Mouse (Mus musculus): ENCODE data around the gene Tctex1d2. TPM values are rescaled to one million over a fixed set of nuclear protein-coding genes. Genes with fewer than 3 reads are reported as not detected.

The Tctex1d2 gene
- total and polyA plus RNA-seq, 3 experiments = 13.0 to 239 (median 23.7) TPM

DNA sequence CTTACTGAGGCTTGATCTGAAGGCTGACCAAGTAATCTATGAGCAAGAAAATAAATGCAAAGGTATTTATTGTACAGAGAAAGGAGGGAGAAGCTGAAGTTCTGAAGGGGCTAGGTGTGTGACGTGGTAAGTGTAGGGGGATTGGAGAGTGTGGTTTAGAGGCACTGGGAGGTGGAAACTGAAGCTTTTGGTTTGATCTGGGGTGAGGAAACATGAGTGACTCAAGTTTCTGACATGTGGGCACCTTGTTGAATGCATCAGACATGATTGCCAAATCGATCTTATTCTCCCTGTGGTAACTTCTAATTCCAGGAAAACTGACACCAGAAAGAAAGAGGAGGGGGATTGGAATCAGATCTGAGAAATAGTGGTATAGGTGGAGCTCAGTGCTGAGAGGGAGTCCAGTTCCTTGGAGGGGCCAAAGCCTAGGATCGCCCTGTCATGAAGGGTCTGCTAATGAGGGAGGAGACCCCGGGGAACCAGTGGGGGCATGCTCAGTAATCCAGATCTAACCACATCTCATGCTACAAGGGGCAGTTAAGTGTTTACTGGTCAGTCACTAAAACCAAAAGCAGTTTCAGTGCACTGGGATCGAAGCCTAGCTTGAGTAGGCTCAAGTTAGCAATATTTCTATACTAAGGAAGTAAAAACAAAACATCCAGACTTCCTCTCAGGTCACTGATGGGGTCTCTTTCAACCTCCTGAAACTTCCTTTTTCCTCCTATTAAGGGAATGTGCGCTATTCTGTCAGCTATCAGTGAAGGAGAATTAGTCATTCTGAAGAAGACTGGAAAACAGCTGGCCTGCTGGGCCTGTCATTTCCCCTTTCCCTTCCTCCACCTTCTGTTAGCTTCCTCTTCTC lies 23.6 kb upstream of the Tctex1d2 start:
- peaks cover 0 to 7% of the 10 kb centered on the region in 2 experiments; a peak in 2 of 4 replicates for H3K36me3 ChIP-seq (ENCODE audit: control insufficient read depth in 1 of 2, insufficient read depth in 2 of 2, low read length in 2 of 2)
- no peak overlapping the region for H3K9ac ChIP-seq (ENCODE audit: control insufficient read depth, low read depth, low read length, poor library complexity, severe bottlenecking)
- H3K4me3 ChIP-seq (ENCODE audit: control insufficient read depth in 1 of 2, insufficient read depth in 1 of 2, low read depth in 2 of 2, low read length in 2 of 2) = no peak overlapping the region
- H3K27me3 ChIP-seq (ENCODE audit: control insufficient read depth in 1 of 2, insufficient read depth in 2 of 2, low read length in 2 of 2) = no peaks in the 10 kb centered on the region
- H3K4me1 ChIP-seq (ENCODE audit: control insufficient read depth in 1 of 2, insufficient read depth in 2 of 2, low read length in 2 of 2) = peaks cover 10 to 18% of the 10 kb centered on the region in 2 experiments
- TF ChIP-seq UBTF (IDR thresholded peaks at IDR 0.05; ENCODE audit: borderline replicate concordance, insufficient read depth, low read depth, low read length) (no peak), POLR2A (IDR thresholded peaks at IDR 0.05; ENCODE audit: control insufficient read depth in 1 of 2, insufficient read depth in 1 of 2, low read depth in 1 of 2, low read length in 2 of 2, poor library complexity in 1 of 2) (no peak), ETS1 (IDR thresholded peaks at IDR 0.05; ENCODE audit: low read depth, low read length) (peak; percentile 74), EP300 (IDR thresholded peaks at IDR 0.05; ENCODE audit: low read depth in 1 of 2, low read length in 2 of 2) (peak in 1 of 2 experiments; percentile 44; a peak in 1 of 4 replicates), ZNF384 (IDR thresholded peaks at IDR 0.05; ENCODE audit: low read depth, low read length) (no peak)
- no peaks in the 10 kb centered on the region for H3K9me3 ChIP-seq (replicated peaks; ENCODE audit: insufficient read depth, low read length)
- peak; percentile 57 for DNase-seq (ENCODE audit: low read depth, low spot score)
- H3K27ac ChIP-seq (ENCODE audit: control insufficient read depth, low read depth, low read length) = no peak overlapping the region
- no peaks in the 10 kb centered on the region for H3K79me2 ChIP-seq (ENCODE audit: control insufficient read depth, insufficient read depth, low read length, poor library complexity)

DNA sequence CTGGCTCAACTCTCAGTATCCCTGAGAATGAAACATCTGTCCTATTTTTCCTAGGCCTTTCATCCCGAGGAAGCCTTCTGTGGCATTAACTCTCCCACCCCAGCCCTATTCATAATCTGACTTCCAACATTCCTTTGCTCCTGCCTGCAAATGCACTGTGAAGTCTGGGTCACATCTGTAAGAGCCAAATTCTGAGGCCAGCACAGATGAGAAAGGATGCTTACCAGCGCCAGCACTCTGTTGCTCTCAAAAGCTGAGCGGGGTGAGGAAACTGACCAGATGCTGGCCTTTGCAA lies 23.0 kb upstream of the Tctex1d2 start:
- peaks cover 0 to 7% of the 10 kb centered on the region in 2 experiments; a peak in 2 of 4 replicates for H3K36me3 ChIP-seq (ENCODE audit: control insufficient read depth in 1 of 2, insufficient read depth in 2 of 2, low read length in 2 of 2)
- DNase-seq (ENCODE audit: low read depth, low spot score) = no peak
- H3K4me3 ChIP-seq (ENCODE audit: control insufficient read depth in 1 of 2, insufficient read depth in 1 of 2, low read depth in 2 of 2, low read length in 2 of 2) = no peak overlapping the region
- no peaks in the 10 kb centered on the region for H3K79me2 ChIP-seq (ENCODE audit: control insufficient read depth, insufficient read depth, low read length, poor library complexity)
- H3K9me3 ChIP-seq (replicated peaks; ENCODE audit: insufficient read depth, low read length) = no peaks in the 10 kb centered on the region
- H3K9ac ChIP-seq (ENCODE audit: control insufficient read depth, low read depth, low read length, poor library complexity, severe bottlenecking) = no peak overlapping the region
- no peak overlapping the region for H3K27ac ChIP-seq (ENCODE audit: control insufficient read depth, low read depth, low read length)
- TF ChIP-seq MEF2A (IDR thresholded peaks at IDR 0.05; ENCODE audit: extremely low read depth, insufficient replicate concordance, low read depth, low read length, poor library complexity, severe bottlenecking) (no peak), GATA1 (IDR thresholded peaks at IDR 0.05; ENCODE audit: low read depth, low read length) (no peak), E2F4 (IDR thresholded peaks at IDR 0.05; ENCODE audit: borderline replicate concordance, low read depth, low read length) (no peak)
- no peaks in the 10 kb centered on the region for H3K27me3 ChIP-seq (ENCODE audit: control insufficient read depth in 1 of 2, insufficient read depth in 2 of 2, low read length in 2 of 2)
- peaks cover 10 to 19% of the 10 kb centered on the region in 2 experiments for H3K4me1 ChIP-seq (ENCODE audit: control insufficient read depth in 1 of 2, insufficient read depth in 2 of 2, low read length in 2 of 2)

DNA sequence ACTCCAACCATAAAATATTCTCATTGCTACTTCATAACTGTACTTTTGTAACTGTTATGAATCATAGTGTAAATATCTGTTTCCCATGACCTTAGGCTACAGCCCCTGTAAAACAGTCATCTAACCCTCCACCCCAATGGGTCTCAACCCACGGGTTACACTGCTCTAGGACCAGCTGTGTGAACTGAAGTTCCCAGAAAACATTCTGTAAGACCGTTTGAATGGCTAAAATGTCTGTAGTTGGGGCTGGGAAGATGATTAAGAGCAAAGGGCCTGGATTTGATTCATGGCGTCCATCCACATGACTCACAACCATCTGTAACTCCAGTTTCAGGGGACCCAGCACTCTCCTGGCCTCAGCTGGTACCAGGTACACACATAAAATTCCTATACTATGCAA lies 21.3 kb upstream of the Tctex1d2 start:
- no peaks in the 10 kb centered on the region for H3K9me3 ChIP-seq (replicated peaks; ENCODE audit: insufficient read depth, low read length)
- no peak overlapping the region for H3K4me3 ChIP-seq (ENCODE audit: control insufficient read depth in 1 of 2, insufficient read depth in 1 of 2, low read depth in 2 of 2, low read length in 2 of 2)
- no peaks in the 10 kb centered on the region for H3K27me3 ChIP-seq (ENCODE audit: control insufficient read depth in 1 of 2, insufficient read depth in 2 of 2, low read length in 2 of 2)
- no peak overlapping the region for H3K27ac ChIP-seq (ENCODE audit: control insufficient read depth, low read depth, low read length)
- H3K4me1 ChIP-seq (ENCODE audit: control insufficient read depth in 1 of 2, insufficient read depth in 2 of 2, low read length in 2 of 2) = peaks cover 10 to 21% of the 10 kb centered on the region in 2 experiments
- no peaks in the 10 kb centered on the region for H3K79me2 ChIP-seq (ENCODE audit: control insufficient read depth, insufficient read depth, low read length, poor library complexity)
- no peak overlapping the region for H3K9ac ChIP-seq (ENCODE audit: control insufficient read depth, low read depth, low read length, poor library complexity, severe bottlenecking)
- H3K36me3 ChIP-seq (ENCODE audit: control insufficient read depth in 1 of 2, insufficient read depth in 2 of 2, low read length in 2 of 2) = peaks cover 0 to 7% of the 10 kb centered on the region in 2 experiments; a peak in 2 of 4 replicates
- no peak for DNase-seq (ENCODE audit: low read depth, low spot score)
- TF ChIP-seq MYB (IDR thresholded peaks at IDR 0.05; ENCODE audit: low read depth, low read length) (no peak), TBP (IDR thresholded peaks at IDR 0.05; ENCODE audit: low read depth, low read length) (no peak), JUND (IDR thresholded peaks at IDR 0.05; ENCODE audit: low read depth, low read length) (no peak), TCF12 (IDR thresholded peaks at IDR 0.05; ENCODE audit: low read depth, low read length) (no peak), MAX (IDR thresholded peaks at IDR 0.05; ENCODE audit: low read length) (no peak), ZKSCAN1 (IDR thresholded peaks at IDR 0.05; ENCODE audit: low read depth, low read length) (no peak), MEF2A (IDR thresholded peaks at IDR 0.05; ENCODE audit: extremely low read depth, insufficient replicate concordance, low read depth, low read length, poor library complexity, severe bottlenecking) (no peak), USF2 (IDR thresholded peaks at IDR 0.05; ENCODE audit: borderline replicate concordance in 1 of 2, insufficient read depth in 1 of 2, low read depth in 1 of 2, low read length in 2 of 2) (no peak), ZMIZ1 (IDR thresholded peaks at IDR 0.05; ENCODE audit: low read depth, low read length) (no peak)

All from MEL (cell line).